Mouse (Mus musculus) bone marrow macrophage, adult 2 months (primary cell): ENCODE data around the gene Akap2. TPM values are rescaled to one million over a fixed set of nuclear protein-coding genes. Genes with fewer than 3 reads are reported as not detected.

Experiments used
- H3K27ac ChIP-seq: 2 replicates; pipeline ENCODE4 v1.5.1; 2012; ENCODE audit warnings: low read depth, low read length; ENCODE audit not compliant: insufficient read depth
- H3K4me1 ChIP-seq: 2 replicates; pipeline ENCODE4 v1.6.1; 2012; ENCODE audit warnings: low read length; ENCODE audit not compliant: control insufficient read depth, insufficient read depth
- H3K4me3 ChIP-seq: 2 replicates; pipeline ENCODE4 v1.5.1; 2012; ENCODE audit warnings: mild to moderate bottlenecking, low read length, moderate library complexity; ENCODE audit not compliant: insufficient read depth
- CTCF ChIP-seq: IDR thresholded peaks from 2 replicates; pipeline ENCODE4 v1.5.1; 2012; ENCODE audit warnings: low read depth, mild to moderate bottlenecking, low read length, moderate library complexity
- POLR2A ChIP-seq: IDR thresholded peaks from 2 replicates; pipeline ENCODE4 v1.6.1; 2012; ENCODE audit warnings: mild to moderate bottlenecking, low read depth, low read length, borderline replicate concordance
- polyA plus RNA-seq: library from polyadenylated mRNA; stranded (reverse); fragments of >200 nt; gene quantifications from 2 replicates; pipeline ENCODE4 v1.2.4, GENCODE M21; 2012; ENCODE audit not compliant: missing spikeins, insufficient read depth, insufficient read length

Gene Akap2
- polyA plus RNA-seq, 1 experiment: 1.3 TPM

DNA sequence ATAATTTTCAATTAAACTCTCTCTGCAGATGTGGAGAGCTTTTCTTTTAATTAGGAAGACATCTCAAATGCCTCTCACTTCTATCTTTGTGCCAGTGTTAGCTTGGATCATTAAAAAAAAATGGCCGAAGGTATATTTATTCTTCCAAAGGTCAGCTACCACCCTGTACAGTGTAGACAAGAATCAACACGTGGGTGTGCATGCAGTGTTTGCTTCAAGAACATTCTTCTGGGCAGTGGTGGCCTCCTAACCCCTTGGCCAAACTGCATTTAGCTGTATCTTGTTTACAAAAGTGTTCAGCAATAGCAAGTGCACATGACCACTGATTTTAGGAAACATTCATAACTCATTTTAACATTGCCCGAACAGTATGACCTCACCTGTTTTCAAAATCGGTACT lies 92.0 kb downstream of the Akap2 start:
- no peaks in the 10 kb centered on the region for H3K4me1 ChIP-seq
- TF ChIP-seq POLR2A: no peak
- TF ChIP-seq CTCF: no peak
- H3K27ac ChIP-seq: no peak overlapping the region

DNA sequence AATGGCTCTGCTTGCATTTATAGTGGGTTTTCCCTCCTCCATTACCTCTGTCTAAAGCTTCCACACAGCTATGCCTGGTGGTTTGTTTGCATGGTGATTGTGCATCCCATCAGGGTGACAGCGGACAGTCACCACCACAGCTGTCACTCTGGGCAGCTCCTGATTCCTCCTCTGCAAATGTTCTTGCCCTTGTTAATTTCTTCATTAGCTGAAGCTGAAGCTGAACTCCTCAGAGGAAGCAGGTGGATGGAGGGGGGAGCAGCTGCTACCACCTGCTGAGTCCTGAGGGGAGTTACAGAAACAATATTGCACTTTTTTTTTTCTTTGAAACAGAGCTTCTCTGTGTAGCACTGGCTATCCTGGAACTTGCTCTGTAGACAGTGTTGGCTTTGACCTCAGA lies 94.6 kb downstream of the Akap2 start:
- Histone ChIP-seq H3K4me1 (no peaks in the 10 kb centered on the region), H3K4me3 (no peak overlapping the region), H3K27ac (no peak overlapping the region)
- no peak for TF ChIP-seq POLR2A
- no peak for TF ChIP-seq CTCF

More for the DNA sequence above, 92.0 kb downstream of the Akap2 start:
- H3K4me3 ChIP-seq: no peak overlapping the region

DNA sequence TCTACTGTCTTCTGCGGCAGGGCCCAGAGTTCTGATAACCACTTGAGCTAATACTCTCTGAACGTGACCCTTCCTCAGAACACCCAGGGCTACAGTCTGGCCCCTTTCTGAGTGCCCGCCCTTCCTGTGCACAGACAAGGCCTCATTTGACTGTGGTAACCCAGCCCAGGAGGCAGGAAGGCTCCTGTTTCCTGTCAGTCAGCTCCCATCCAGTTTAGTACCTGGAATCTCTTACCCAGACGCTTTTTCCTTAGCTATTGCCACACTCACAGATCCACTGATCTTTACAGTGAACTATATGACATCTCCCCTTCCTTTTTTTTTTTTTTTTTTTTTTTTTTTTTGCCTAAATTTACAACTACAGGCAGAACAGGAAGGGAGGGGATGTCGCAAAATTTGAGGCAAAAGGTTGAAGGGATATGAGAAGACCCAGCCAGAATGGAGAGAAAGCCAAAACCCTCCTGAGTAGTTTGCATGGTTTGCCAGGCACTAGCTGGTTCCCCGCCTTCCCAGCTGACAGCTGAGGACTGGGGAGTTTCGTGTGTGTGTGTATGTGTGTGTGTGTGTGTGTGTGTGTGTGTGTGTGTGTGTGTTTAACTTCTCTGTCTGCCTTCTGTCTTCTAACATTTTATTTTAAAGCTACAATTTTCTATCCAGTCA lies 95.6 kb downstream of the Akap2 start:
- Histone ChIP-seq H3K4me3 (no peak overlapping the region), H3K4me1 (no peaks in the 10 kb centered on the region), H3K27ac (no peak overlapping the region)
- TF ChIP-seq CTCF (no peak), POLR2A (no peak)

DNA sequence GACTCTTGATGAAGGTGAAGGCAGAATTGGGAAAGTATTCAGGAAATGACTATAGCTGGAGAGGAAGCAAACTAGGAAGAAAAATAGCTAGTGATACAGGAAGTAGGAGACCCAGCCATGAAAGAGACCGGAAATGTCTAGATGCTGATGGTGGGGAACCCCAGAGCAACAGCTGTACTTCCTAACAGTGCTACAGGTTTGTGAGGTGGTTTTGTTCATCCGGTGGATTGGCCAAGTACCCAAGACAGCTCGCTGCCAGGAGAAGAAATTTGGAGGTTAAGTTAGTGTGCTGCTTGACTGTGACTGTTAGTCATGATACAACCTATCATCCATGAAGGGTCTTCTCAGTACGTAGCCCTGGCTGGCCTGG lies 96.1 kb downstream of the Akap2 start:
- Histone ChIP-seq H3K27ac (no peak overlapping the region), H3K4me1 (no peaks in the 10 kb centered on the region), H3K4me3 (no peak overlapping the region)
- no peak for TF ChIP-seq CTCF
- TF ChIP-seq POLR2A: no peak

DNA sequence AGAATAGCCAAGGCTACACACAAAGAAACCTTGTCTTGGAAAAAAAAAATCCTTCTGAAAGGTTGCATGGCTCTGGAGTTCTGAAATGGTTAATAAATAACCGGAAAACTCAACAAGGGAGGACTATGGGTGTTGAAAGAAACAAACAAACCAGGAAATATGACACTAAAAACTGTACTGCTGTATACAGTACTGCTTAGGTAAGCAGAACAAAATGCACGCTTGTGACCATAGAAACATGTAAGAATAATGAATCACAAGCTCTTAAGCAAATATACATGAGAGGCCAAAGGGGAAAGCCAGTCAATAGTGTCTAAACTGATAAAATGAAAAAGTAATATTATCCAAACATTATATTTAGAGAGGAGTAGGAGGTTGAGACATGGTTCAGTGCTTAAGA lies 97.9 kb downstream of the Akap2 start:
- H3K4me3 ChIP-seq: no peak overlapping the region
- TF ChIP-seq POLR2A (no peak), CTCF (no peak)

DNA sequence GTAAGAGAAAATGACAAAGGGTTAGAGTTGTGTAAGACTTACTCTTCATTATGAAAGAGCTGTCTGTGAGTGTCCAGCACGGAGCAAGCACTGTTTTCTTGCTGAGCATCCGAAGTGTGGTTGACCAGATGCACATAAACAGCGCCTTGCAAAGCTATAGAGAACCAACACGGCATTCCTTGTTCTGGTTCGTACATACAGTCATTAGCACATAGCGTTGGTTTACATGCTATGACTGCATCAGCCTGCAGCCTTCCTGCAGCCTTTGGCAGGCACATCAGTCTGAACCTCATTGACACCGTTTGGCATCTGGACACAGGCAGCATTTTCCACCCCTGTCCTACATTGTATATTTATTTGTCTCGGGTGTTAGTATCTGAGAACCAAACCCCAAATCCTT lies 98.7 kb downstream of the Akap2 start:
- no peak overlapping the region for H3K27ac ChIP-seq
- TF ChIP-seq CTCF: no peak
- no peaks in the 10 kb centered on the region for H3K4me1 ChIP-seq
- H3K4me3 ChIP-seq: no peak overlapping the region

More for the DNA sequence above, 97.9 kb downstream of the Akap2 start:
- Histone ChIP-seq H3K27ac (no peak overlapping the region), H3K4me1 (no peaks in the 10 kb centered on the region)

DNA sequence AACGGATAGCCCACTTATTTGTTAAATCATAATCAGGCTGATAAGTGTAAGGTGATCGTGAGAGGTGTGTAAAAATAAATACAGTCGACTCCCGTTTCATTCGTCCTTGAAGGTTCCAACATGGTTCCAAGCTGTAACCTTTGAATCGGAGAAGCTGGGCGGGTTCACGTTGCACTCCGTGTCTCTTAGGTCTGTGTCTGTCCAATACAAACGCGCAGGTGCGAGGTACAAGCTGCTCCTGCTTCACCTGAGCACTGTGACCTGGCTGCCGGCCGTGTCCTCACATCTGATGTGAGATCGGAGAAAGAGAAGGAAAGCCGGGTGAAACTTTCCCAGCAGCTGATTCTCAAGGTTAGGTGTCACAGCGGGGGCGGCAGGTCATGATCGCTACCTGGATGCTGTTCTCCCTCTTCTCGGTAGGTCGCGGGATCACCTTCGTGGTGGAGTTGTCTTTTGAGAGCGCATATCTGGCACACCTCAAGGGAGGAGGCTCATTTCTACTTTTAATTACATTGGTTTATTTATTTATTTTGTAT lies 103.5 kb downstream of the Akap2 start:
- TF ChIP-seq CTCF (no peak), POLR2A (no peak)
- Histone ChIP-seq H3K27ac (no peak overlapping the region), H3K4me3 (no peak overlapping the region), H3K4me1 (no peaks in the 10 kb centered on the region)

DNA sequence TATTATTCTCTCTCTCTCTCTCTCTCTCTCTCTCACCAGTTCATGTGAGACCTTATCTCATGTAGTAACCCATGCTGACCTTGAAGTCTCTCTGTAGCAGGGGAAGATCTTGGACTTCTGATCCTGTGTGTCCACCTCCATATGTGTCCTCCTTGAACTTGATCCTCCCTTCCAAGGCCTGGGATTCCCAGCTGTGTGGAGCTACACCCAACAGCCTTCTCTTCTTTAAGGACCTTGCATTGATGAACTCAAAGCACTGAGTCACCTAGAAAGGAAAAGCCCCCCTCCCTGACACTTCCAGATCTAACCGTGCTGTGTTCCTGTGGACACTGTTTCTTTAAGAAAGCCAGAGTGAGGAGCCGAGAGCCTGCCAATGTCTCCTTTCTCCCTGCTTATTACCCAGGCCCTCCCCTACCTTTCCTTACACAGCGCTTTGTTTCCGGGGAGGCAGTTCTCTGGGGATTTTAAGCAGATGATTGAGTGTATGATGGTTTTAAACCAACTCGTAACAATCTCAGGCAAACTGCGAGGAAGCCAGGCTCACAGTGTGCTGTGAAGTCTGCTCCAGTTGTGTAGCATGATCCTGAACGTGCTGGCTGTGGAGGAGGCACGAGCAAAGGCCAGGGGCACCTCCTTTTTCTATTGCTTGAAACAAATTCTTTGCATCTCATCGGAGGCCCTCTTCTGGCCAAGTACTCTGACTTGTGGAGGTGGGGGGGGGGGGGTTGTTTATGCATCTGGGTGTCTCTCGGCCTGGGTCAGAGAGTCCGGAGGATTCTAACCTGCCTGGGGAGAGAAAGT lies 104.3 kb downstream of the Akap2 start:
- H3K27ac ChIP-seq: no peak overlapping the region
- TF ChIP-seq CTCF: no peak
- TF ChIP-seq POLR2A: no peak
- H3K4me3 ChIP-seq: no peak overlapping the region
- H3K4me1 ChIP-seq: no peaks in the 10 kb centered on the region

DNA sequence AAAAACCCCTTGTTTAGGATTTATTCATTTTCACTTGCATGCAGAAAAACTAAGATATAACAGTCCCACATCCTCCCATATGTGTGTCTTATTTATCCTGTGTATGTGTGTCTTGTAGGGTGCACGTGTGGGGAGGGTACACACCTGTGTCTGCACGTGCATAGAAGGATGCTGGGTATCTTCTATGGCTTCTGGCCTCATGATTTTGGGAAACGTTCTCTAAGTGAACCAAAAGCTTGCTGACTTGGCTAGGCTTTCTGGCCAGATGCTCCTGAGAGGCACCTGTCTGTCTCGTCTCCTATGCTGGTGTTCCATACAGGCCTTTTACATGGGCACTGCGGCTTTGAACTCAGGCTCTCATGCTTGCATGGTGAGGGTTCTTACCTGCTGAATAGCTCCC lies 105.2 kb downstream of the Akap2 start:
- TF ChIP-seq CTCF (no peak), POLR2A (no peak)
- H3K27ac ChIP-seq: no peak overlapping the region
- no peak overlapping the region for H3K4me3 ChIP-seq
- no peaks in the 10 kb centered on the region for H3K4me1 ChIP-seq

DNA sequence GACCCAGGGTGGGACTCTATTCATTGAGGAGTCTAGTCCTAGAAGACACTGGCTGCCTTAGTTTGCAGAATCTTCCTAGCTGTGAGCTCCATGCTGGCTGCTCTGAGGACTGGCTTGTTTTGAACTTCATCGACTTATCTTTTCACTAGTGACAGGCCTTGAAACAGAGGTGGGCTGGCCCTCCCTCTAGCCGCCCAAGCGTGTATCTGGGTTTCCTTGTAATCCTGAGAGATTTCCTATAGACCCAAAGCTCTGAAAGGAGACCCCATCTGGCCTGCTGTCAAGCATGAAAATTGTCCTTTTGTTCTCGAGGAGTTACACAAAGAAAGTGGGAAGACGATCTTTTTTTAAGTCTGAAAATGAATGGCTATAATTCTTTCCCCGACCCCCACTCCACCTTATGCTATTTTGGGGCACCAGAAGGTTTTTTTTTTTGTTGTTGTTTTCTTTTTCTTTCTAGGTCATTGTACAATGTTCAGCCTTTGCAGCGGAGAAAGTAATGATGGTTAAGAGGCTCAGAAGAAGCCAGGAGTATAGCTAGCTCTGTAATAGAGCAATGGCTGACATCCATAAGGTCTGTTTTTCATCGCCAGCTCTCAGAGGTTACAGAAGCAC lies 107.3 kb downstream of the Akap2 start:
- TF ChIP-seq POLR2A: no peak
- no peak for TF ChIP-seq CTCF

More for the DNA sequence above, 107.3 kb downstream of the Akap2 start:
- Histone ChIP-seq H3K4me3 (no peak overlapping the region), H3K27ac (no peak overlapping the region), H3K4me1 (no peaks in the 10 kb centered on the region)
